Mouse (Mus musculus) hindbrain, embryonic 16.5 days (tissue): Measurements from ENCODE around the gene Grtp1. TPM values are rescaled to one million over a fixed set of nuclear protein-coding genes. Genes with fewer than 3 reads are reported as not detected.
A peak's percentile ranks its signal among the peaks of the same experiment; 100 is the strongest.

Experiments used
- ATAC-seq: fragments of 200-750 bp; cut with Nextera tagmentation; 2 replicates; pipeline ENCODE4 v1.8.0; 2017; ENCODE audit warnings: moderate TSS enrichment, moderate library complexity
- H3K27ac ChIP-seq: fragments of 300-500 bp; sonication (generic); 2 replicates; pipeline ENCODE4 v1.5.1; 2014; ENCODE audit warnings: low read depth, mild to moderate bottlenecking, control low read depth, low read length, moderate library complexity
- H3K27me3 ChIP-seq: fragments of 300-500 bp; sonication (generic); replicated peaks from 2 replicates; pipeline ENCODE4 v1.6.1; 2014; ENCODE audit warnings: low read length; ENCODE audit not compliant: control insufficient read depth, insufficient read depth
- H3K36me3 ChIP-seq: fragments of 300-500 bp; sonication (generic); 2 replicates; pipeline ENCODE4 v1.6.1; 2014; ENCODE audit warnings: mild to moderate bottlenecking, low read length, moderate library complexity, mixed read lengths; ENCODE audit not compliant: control insufficient read depth, insufficient read depth
- H3K4me1 ChIP-seq: fragments of 300-500 bp; sonication (generic); 2 replicates; pipeline ENCODE4 v1.6.1; 2014; ENCODE audit warnings: low read depth, low read length; ENCODE audit not compliant: control insufficient read depth, insufficient read depth
- H3K4me2 ChIP-seq: fragments of 300-500 bp; sonication (generic); 2 replicates; pipeline ENCODE4 v1.6.1; 2014; ENCODE audit warnings: mild to moderate bottlenecking, low read length, control low read depth, moderate library complexity
- H3K4me3 ChIP-seq: fragments of 300-500 bp; sonication (generic); 2 replicates; pipeline ENCODE4 v1.5.1; 2014; ENCODE audit warnings: mild to moderate bottlenecking, low read length, control low read depth, moderate library complexity
- H3K9ac ChIP-seq: fragments of 300-500 bp; sonication (generic); 2 replicates; pipeline ENCODE4 v1.6.1; 2014; ENCODE audit warnings: low read depth, mild to moderate bottlenecking, control low read depth, low read length, moderate library complexity
- H3K9me3 ChIP-seq: fragments of 300-500 bp; sonication (generic); 2 replicates; pipeline ENCODE4 v1.6.1; 2014; ENCODE audit warnings: mild to moderate bottlenecking, low read length, moderate library complexity; ENCODE audit not compliant: control insufficient read depth
- WGBS: fragments of 180-500 bp; shearing (Covaris S2); extraction: QIAGEN DNeasy Blood & Tissue Kit; methylation state at CpG from one replicate; pipeline ENCODE4 v1.1.7; 2014; 5-methylcytosine and 5-hydroxymethylcytosine counted together
- polyA plus RNA-seq: library from polyadenylated mRNA; unstranded; fragments of >200 nt; fragmentation: Nextera tagmentation; extraction: Ambion mirVana; gene quantifications from 2 replicates; pipeline ENCODE4 v1.2.1, GENCODE M21; 2015

The Grtp1 gene
- polyA plus RNA-seq, 1 experiment from 2014 or later: 13.2 TPM

GRCm38 (mm10) chr8:13227184-13227583 is 26.8 kb upstream of the Grtp1 start:
- no peak for ATAC-seq
- 74% methylated on average over 3 of the region's 3 CpGs for WGBS

GRCm38 (mm10) chr8:13226288-13226687 is 25.9 kb upstream of the Grtp1 start:
- WGBS: 27% methylated on average over 6 of the region's 6 CpGs
- peak; percentile 17; the same call in 1 of the 2 replicates for ATAC-seq
- Histone ChIP-seq H3K9ac (no peak overlapping the region), H3K4me1 (no peaks in the 10 kb centered on the region), H3K4me3 (no peak overlapping the region), H3K36me3 (no peaks in the 10 kb centered on the region), H3K27me3 (no peaks in the 10 kb centered on the region), H3K4me2 (no peak overlapping the region), H3K9me3 (no peaks in the 10 kb centered on the region), H3K27ac (no peak overlapping the region)

More at GRCm38 (mm10) chr8:13227184-13227583, 26.8 kb upstream of the Grtp1 start:
- Histone ChIP-seq H3K27ac (no peak overlapping the region), H3K4me2 (no peak overlapping the region), H3K4me1 (no peaks in the 10 kb centered on the region), H3K9me3 (no peaks in the 10 kb centered on the region), H3K4me3 (no peak overlapping the region), H3K27me3 (no peaks in the 10 kb centered on the region), H3K9ac (no peak overlapping the region), H3K36me3 (no peaks in the 10 kb centered on the region)

GRCm38 (mm10) chr8:13224426-13224825 is 24.0 kb upstream of the Grtp1 start:
- H3K9ac ChIP-seq: no peak overlapping the region
- H3K9me3 ChIP-seq: no peaks in the 10 kb centered on the region
- WGBS: 85% methylated on average over 9 of the region's 9 CpGs
- ATAC-seq: no peak
- no peak overlapping the region for H3K27ac ChIP-seq
- no peaks in the 10 kb centered on the region for H3K4me1 ChIP-seq
- H3K4me2 ChIP-seq: no peak overlapping the region
- H3K27me3 ChIP-seq: no peaks in the 10 kb centered on the region
- no peak overlapping the region for H3K4me3 ChIP-seq
- H3K36me3 ChIP-seq: no peaks in the 10 kb centered on the region

GRCm38 (mm10) chr8:13218441-13218840 is 18.0 kb upstream of the Grtp1 start:
- Histone ChIP-seq H3K9me3 (no peaks in the 10 kb centered on the region), H3K4me1 (peaks cover 3% of the 10 kb centered on the region; the same call in 1 of the 2 replicates), H3K9ac (no peak overlapping the region), H3K4me3 (no peak overlapping the region), H3K4me2 (no peak overlapping the region), H3K27ac (no peak overlapping the region), H3K27me3 (no peaks in the 10 kb centered on the region), H3K36me3 (no peaks in the 10 kb centered on the region)
- ATAC-seq: no peak
- 84% methylated on average over 4 of the region's 4 CpGs for WGBS

GRCm38 (mm10) chr8:13217986-13218385 is 17.6 kb upstream of the Grtp1 start:
- Histone ChIP-seq H3K9ac (no peak overlapping the region), H3K4me1 (peaks cover 7% of the 10 kb centered on the region), H3K4me3 (no peak overlapping the region), H3K4me2 (no peak overlapping the region), H3K27me3 (no peaks in the 10 kb centered on the region), H3K27ac (no peak overlapping the region), H3K9me3 (no peaks in the 10 kb centered on the region), H3K36me3 (no peaks in the 10 kb centered on the region)
- ATAC-seq: no peak

- Histone ChIP-seq H3K27ac (no peak overlapping the region), H3K36me3 (no peaks in the 10 kb centered on the region), H3K9ac (no peak overlapping the region), H3K27me3 (no peaks in the 10 kb centered on the region), H3K4me3 (no peak overlapping the region), H3K4me1 (peaks cover 7% of the 10 kb centered on the region), H3K4me2 (no peak overlapping the region), H3K9me3 (no peaks in the 10 kb centered on the region)
- 45% methylated on average over 5 of the region's 5 CpGs for WGBS
- ATAC-seq: no peak
These were observed 16.7 kb upstream of the Grtp1 start for GRCm38 (mm10) chr8:13217093-13217492.

GRCm38 (mm10) chr8:13216386-13216785 is 16.0 kb upstream of the Grtp1 start:
- peaks cover 7% of the 10 kb centered on the region for H3K4me1 ChIP-seq
- H3K4me2 ChIP-seq: no peak overlapping the region
- no peak overlapping the region for H3K4me3 ChIP-seq
- H3K9ac ChIP-seq: no peak overlapping the region
- WGBS: 83% methylated on average over 8 of the region's 8 CpGs
- no peaks in the 10 kb centered on the region for H3K9me3 ChIP-seq
- H3K27me3 ChIP-seq: no peaks in the 10 kb centered on the region
- ATAC-seq: no peak
- H3K27ac ChIP-seq: no peak overlapping the region
- H3K36me3 ChIP-seq: no peaks in the 10 kb centered on the region

- no peaks in the 10 kb centered on the region for H3K9me3 ChIP-seq
- WGBS: 27% methylated on average over 10 of the region's 10 CpGs
- no peak overlapping the region for H3K4me2 ChIP-seq
- no peaks in the 10 kb centered on the region for H3K36me3 ChIP-seq
- no peaks in the 10 kb centered on the region for H3K27me3 ChIP-seq
- no peak overlapping the region for H3K4me3 ChIP-seq
- peaks cover 7% of the 10 kb centered on the region for H3K4me1 ChIP-seq
- ATAC-seq: peak; percentile 71
- H3K9ac ChIP-seq: no peak overlapping the region
- no peak overlapping the region for H3K27ac ChIP-seq
These were observed 13.3 kb upstream of the Grtp1 start for GRCm38 (mm10) chr8:13213479-13214268.

- Histone ChIP-seq H3K4me1 (peaks cover 7% of the 10 kb centered on the region), H3K9ac (no peak overlapping the region), H3K36me3 (no peaks in the 10 kb centered on the region), H3K27ac (no peak overlapping the region), H3K9me3 (no peaks in the 10 kb centered on the region), H3K4me3 (no peak overlapping the region), H3K4me2 (no peak overlapping the region), H3K27me3 (no peaks in the 10 kb centered on the region)
- WGBS: 45% methylated on average over 1 of the region's 1 CpGs
- no peak for ATAC-seq
These were observed 9.3 kb upstream of the Grtp1 start for GRCm38 (mm10) chr8:13209770-13210169.
